Mouse (Mus musculus) Patski (cell line): ENCODE measurements around the gene Lrrtm3. TPM values are rescaled to one million over a fixed set of nuclear protein-coding genes. Genes with fewer than 3 reads are reported as not detected.

ENCODE experiments used
- ATAC-seq: fragments of 100-300 bp; one replicate; pipeline ENCODE4 v1.8.0; 2021
- CTCF ChIA-PET: fragments of 350-600 bp; sonication (Branson Sonifier 250); formaldehyde crosslinking; loops from one replicate; lab custom pipeline; 2022; ENCODE audit warnings: inconsistent platforms; lab: Charles Lee
- POLR2A ChIA-PET: fragments of 350-600 bp; sonication (Branson Sonifier 250); formaldehyde crosslinking; loops from one replicate; lab custom pipeline; 2022; ENCODE audit warnings: antibody characterized with exemption, inconsistent platforms; lab: Charles Lee
- DNase-seq: peaks from one replicate; pipeline ENCODE4 v3.0.0-alpha.2; 2011; ENCODE audit warnings: low read depth, low spot score
- H3K27me3 ChIP-seq: fragments of 371-371 bp; one replicate; pipeline ENCODE4 v1.5.1; 2021
- CTCF ChIP-seq: fragments of 100-300 bp; IDR thresholded peaks from one replicate; pipeline ENCODE4 v1.5.1; 2021
- in situ Hi-C: fragments of 300-500 bp; cut with MboI; formaldehyde crosslinking; loops from 3 replicates; pipeline ENCODE4 v1.11.1; 2018; ENCODE audit warnings: low pct_unique_long_range_greater_than_20kb, mixed read lengths
- polyA plus RNA-seq: library from polyadenylated mRNA; unstranded; gene quantifications from one replicate; pipeline ENCODE4 v1.2.3, GENCODE M21; 2021

The Lrrtm3 gene
- 0.13 TPM for polyA plus RNA-seq

- in situ Hi-C loops: loop anchor here (5.0 to 25.0 kb wide), 2 partner anchors 508 to 1672 kb away; no protein-coding TSS in a partner anchor
- H3K27me3 ChIP-seq: no peaks in the 10 kb centered on the region
- DNase-seq (peak; percentile 22), ATAC-seq (peak; percentile 97)
- ChIA-PET POLR2A (no interaction called here), CTCF (no interaction called here)
- peak; percentile 62 for TF ChIP-seq CTCF
Observed at GRCm38 (mm10) chr10:64089680-64090460, at the start of gene Lrrtm3. Lrrtm3 (minus strand) TSS chr10:64090277.

GRCm38 (mm10) chr10:64135481-64135880 is 45.4 kb upstream of the Lrrtm3 start:
- no peak for TF ChIP-seq CTCF
- in situ Hi-C loops: no loop called here
- H3K27me3 ChIP-seq: no peaks in the 10 kb centered on the region
- no peak for DNase-seq
- CTCF ChIA-PET: no interaction called here
- ATAC-seq: no peak
- POLR2A ChIA-PET: no interaction called here

GRCm38 (mm10) chr10:64133461-64133860 is 43.4 kb upstream of the Lrrtm3 start:
- ChIA-PET POLR2A (no interaction called here), CTCF (interaction anchor here (1.6 kb wide), 1 partner anchor 22 kb away, joined by 3 read pairs; no protein-coding TSS in a partner anchor)
- DNase-seq (no peak), ATAC-seq (no peak)
- no peak for TF ChIP-seq CTCF
- H3K27me3 ChIP-seq: no peaks in the 10 kb centered on the region
- in situ Hi-C loops: no loop called here

GRCm38 (mm10) chr10:64130397-64131150 is 40.5 kb upstream of the Lrrtm3 start:
- POLR2A ChIA-PET: no interaction called here
- no peak for TF ChIP-seq CTCF
- ATAC-seq: no peak
- DNase-seq: no peak
- H3K27me3 ChIP-seq: no peaks in the 10 kb centered on the region
- in situ Hi-C loops: no loop called here
- CTCF ChIA-PET: no interaction called here

GRCm38 (mm10) chr10:64118833-64119232 is 28.8 kb upstream of the Lrrtm3 start:
- TF ChIP-seq CTCF: no peak
- ATAC-seq (no peak), DNase-seq (no peak)
- in situ Hi-C loops: no loop called here
- CTCF ChIA-PET: no interaction called here
- POLR2A ChIA-PET: no interaction called here
- H3K27me3 ChIP-seq: no peaks in the 10 kb centered on the region

GRCm38 (mm10) chr10:64115246-64115645 is 25.2 kb upstream of the Lrrtm3 start:
- TF ChIP-seq CTCF: no peak
- ChIA-PET CTCF (no interaction called here), POLR2A (no interaction called here)
- DNase-seq (no peak), ATAC-seq (no peak)
- in situ Hi-C loops: no loop called here
- no peaks in the 10 kb centered on the region for H3K27me3 ChIP-seq

- no peak for DNase-seq
Observed at GRCm38 (mm10) chr10:64096532-64096931, 6.5 kb upstream of the Lrrtm3 start.

GRCm38 (mm10) chr10:64088774-64089460 is 1.2 kb downstream of the Lrrtm3 start:
- ChIA-PET CTCF (interaction anchor here (1.2 kb wide), 1 partner anchor 312 kb away, joined by 3 read pairs; no protein-coding TSS in a partner anchor), POLR2A (no interaction called here)
- ATAC-seq (no peak), DNase-seq (no peak)
- in situ Hi-C loops: loop anchor here (5.0 to 25.0 kb wide), 2 partner anchors 507 to 1673 kb away; no protein-coding TSS in a partner anchor
- H3K27me3 ChIP-seq: no peaks in the 10 kb centered on the region
- no peak for TF ChIP-seq CTCF

More at GRCm38 (mm10) chr10:64096532-64096931, 6.5 kb upstream of the Lrrtm3 start:
- in situ Hi-C loops: loop anchor here (25.0 kb wide), 1 partner anchor 1666 kb away; no protein-coding TSS in a partner anchor
- ChIA-PET CTCF (no interaction called here), POLR2A (no interaction called here)
- peak; percentile 21 for TF ChIP-seq CTCF
- no peaks in the 10 kb centered on the region for H3K27me3 ChIP-seq
- ATAC-seq: no peak

- TF ChIP-seq CTCF: no peak
Observed at GRCm38 (mm10) chr10:64087936-64088773, 1.9 kb downstream of the Lrrtm3 start.

More at GRCm38 (mm10) chr10:64087936-64088773, 1.9 kb downstream of the Lrrtm3 start:
- H3K27me3 ChIP-seq: no peaks in the 10 kb centered on the region
- in situ Hi-C loops: loop anchor here (5.0 to 25.0 kb wide), 2 partner anchors 506 to 1674 kb away; no protein-coding TSS in a partner anchor
- ChIA-PET POLR2A (no interaction called here), CTCF (interaction anchor here (1.0 to 1.2 kb wide), 2 partner anchors 11 to 313 kb away, joined by 3 read pairs; no protein-coding TSS in a partner anchor)
- ATAC-seq: no peak
- DNase-seq: no peak
